Mouse (Mus musculus) brain, embryonic 14.5 days (tissue): ENCODE results near the gene Apeh.

Source experiments
- CTCF ChIP-seq: fragments of 200-500 bp; IDR thresholded peaks from 2 replicates; pipeline ENCODE4 v1.5.1; 2012; ENCODE audit warnings: inconsistent platforms, mild to moderate bottlenecking, moderate library complexity, borderline replicate concordance; ENCODE audit not compliant: insufficient read depth, insufficient read length; ENCODE audit errors: extremely low read depth
- POLR2A ChIP-seq: fragments of 200-500 bp; IDR thresholded peaks from 2 replicates; pipeline ENCODE4 v1.6.1; 2012; ENCODE audit warnings: mild to moderate bottlenecking, inconsistent platforms, borderline replicate concordance; ENCODE audit not compliant: poor library complexity, insufficient read depth, insufficient read length, severe bottlenecking; ENCODE audit errors: extremely low read depth

DNA sequence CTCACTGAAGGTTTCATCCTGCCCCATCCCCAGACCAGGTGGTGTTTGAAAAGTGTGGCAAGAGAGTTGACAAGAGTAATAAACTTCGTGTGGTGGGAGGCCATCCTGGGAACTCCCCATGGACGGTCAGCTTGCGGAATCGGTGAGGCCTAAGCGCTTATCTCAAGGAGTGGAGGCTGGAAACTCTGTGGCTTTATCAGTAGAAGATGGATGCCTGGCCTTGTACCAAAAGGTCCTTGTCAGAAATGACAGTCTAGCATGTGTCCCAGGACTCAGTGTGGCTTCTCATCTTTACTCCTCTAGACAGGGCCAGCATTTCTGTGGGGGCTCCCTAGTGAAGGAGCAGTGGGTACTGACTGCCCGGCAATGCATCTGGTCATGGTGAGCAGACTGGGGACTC, 10.8 kb downstream of the Apeh start:
- no peak for TF ChIP-seq CTCF
- no peak for TF ChIP-seq POLR2A
